Mouse (Mus musculus) ES-E14 (cell line): ENCODE results near the gene Aldh16a1.

ENCODE experiments used
- CHD2 ChIP-seq: IDR thresholded peaks from 2 replicates; pipeline ENCODE4 v1.6.1; 2014; ENCODE audit warnings: mild to moderate bottlenecking, low read depth, low read length, inconsistent platforms
- HCFC1 ChIP-seq: IDR thresholded peaks from 2 replicates; pipeline ENCODE4 v1.6.1; 2012; ENCODE audit warnings: low read length, inconsistent platforms, borderline replicate concordance; ENCODE audit not compliant: insufficient read depth
- ZC3H11A ChIP-seq: IDR thresholded peaks from 2 replicates; pipeline ENCODE4 v1.6.1; 2012; ENCODE audit warnings: low read depth, mild to moderate bottlenecking, inconsistent platforms, low read length, borderline replicate concordance
- ZNF384 ChIP-seq: IDR thresholded peaks from 2 replicates; pipeline ENCODE4 v1.6.1; 2012; ENCODE audit warnings: low read depth, low read length, inconsistent platforms

GRCm38 (mm10) chr7:45156206-45156605 is 1.8 kb upstream of the Aldh16a1 start:
- TF ChIP-seq CHD2, result no peak
- TF ChIP-seq ZC3H11A, result no peak
- no peak for TF ChIP-seq ZNF384
- TF ChIP-seq HCFC1, result no peak
